Mouse (Mus musculus): ENCODE measurements at regions not wholly inside any gene's neighbourhood (a gene's known extent, or its start where the extent isn't known, plus 50 kb on each side); places are given as distances from the start of the nearest gene placed in this dataset.
A peak's percentile ranks its signal among the peaks of the same experiment; 100 is the strongest.

GRCm38 (mm10) chr15:24840271-24840670 is 573.3 kb downstream of the Basp1 start:
- H3K27me3 ChIP-seq (ENCODE audit: control insufficient read depth, insufficient read depth, low read length): no peaks in the 10 kb centered on the region
- TF ChIP-seq POLR2A (IDR thresholded peaks at IDR 0.05; ENCODE audit: borderline replicate concordance, extremely low read depth, insufficient read depth, insufficient read length): no peak
- DNase-seq (ENCODE audit: low spot score): peak; percentile 13
- H3K4me1 ChIP-seq (ENCODE audit: control insufficient read depth, insufficient read depth, low read length): no peaks in the 10 kb centered on the region
- H3K9me3 ChIP-seq (ENCODE audit: control insufficient read depth, low read length): no peaks in the 10 kb centered on the region
- WGBS: 15% methylated on average over 2 of the region's 2 CpGs
- ATAC-seq (ENCODE audit: low FRiP score, low read depth): no peak
- no peaks in the 10 kb centered on the region for H3K36me3 ChIP-seq (ENCODE audit: control insufficient read depth, insufficient read depth, low read length)
- no peak overlapping the region for H3K4me3 ChIP-seq (replicated peaks; ENCODE audit: low read length)
- no peak overlapping the region for H3K4me2 ChIP-seq (replicated peaks; ENCODE audit: low read depth, low read length, severe bottlenecking)
- no peak overlapping the region for H3K27ac ChIP-seq (replicated peaks; ENCODE audit: low read depth, low read length)
- H3K9ac ChIP-seq (ENCODE audit: low read depth, low read length, severe bottlenecking): no peak overlapping the region

GRCm38 (mm10) chr15:24838390-24838789 is 575.2 kb downstream of the Basp1 start:
- TF ChIP-seq POLR2A (IDR thresholded peaks at IDR 0.05; ENCODE audit: borderline replicate concordance, extremely low read depth, insufficient read depth, insufficient read length): no peak
- Histone ChIP-seq H3K27me3 (ENCODE audit: control insufficient read depth, insufficient read depth, low read length) (no peaks in the 10 kb centered on the region), H3K4me2 (replicated peaks; ENCODE audit: low read depth, low read length, severe bottlenecking) (no peak overlapping the region), H3K4me1 (ENCODE audit: control insufficient read depth, insufficient read depth, low read length) (no peaks in the 10 kb centered on the region), H3K9me3 (ENCODE audit: control insufficient read depth, low read length) (no peaks in the 10 kb centered on the region), H3K4me3 (replicated peaks; ENCODE audit: low read length) (no peak overlapping the region), H3K27ac (replicated peaks; ENCODE audit: low read depth, low read length) (no peak overlapping the region), H3K9ac (ENCODE audit: low read depth, low read length, severe bottlenecking) (no peak overlapping the region), H3K36me3 (ENCODE audit: control insufficient read depth, insufficient read depth, low read length) (no peaks in the 10 kb centered on the region)
- WGBS: 87% methylated on average over 7 of the region's 7 CpGs
- DNase-seq (ENCODE audit: low spot score) (no peak), ATAC-seq (ENCODE audit: low FRiP score, low read depth) (no peak)

GRCm38 (mm10) chr15:24827881-24828280 is 585.7 kb downstream of the Basp1 start:
- ATAC-seq (ENCODE audit: low FRiP score, low read depth) (no peak), DNase-seq (ENCODE audit: low spot score) (no peak)
- H3K9ac ChIP-seq (ENCODE audit: low read depth, low read length, severe bottlenecking): no peak overlapping the region
- WGBS: 48% methylated on average over 1 of the region's 1 CpGs
- no peaks in the 10 kb centered on the region for H3K9me3 ChIP-seq (ENCODE audit: control insufficient read depth, low read length)
- no peaks in the 10 kb centered on the region for H3K27me3 ChIP-seq (ENCODE audit: control insufficient read depth, insufficient read depth, low read length)
- no peaks in the 10 kb centered on the region for H3K4me1 ChIP-seq (ENCODE audit: control insufficient read depth, insufficient read depth, low read length)
- no peak for TF ChIP-seq POLR2A (IDR thresholded peaks at IDR 0.05; ENCODE audit: borderline replicate concordance, extremely low read depth, insufficient read depth, insufficient read length)
- H3K4me3 ChIP-seq (replicated peaks; ENCODE audit: low read length): no peak overlapping the region
- no peak overlapping the region for H3K4me2 ChIP-seq (replicated peaks; ENCODE audit: low read depth, low read length, severe bottlenecking)
- H3K36me3 ChIP-seq (ENCODE audit: control insufficient read depth, insufficient read depth, low read length): no peaks in the 10 kb centered on the region
- no peak overlapping the region for H3K27ac ChIP-seq (replicated peaks; ENCODE audit: low read depth, low read length)

GRCm38 (mm10) chr15:24827259-24827658 is 586.3 kb downstream of the Basp1 start:
- H3K4me2 ChIP-seq (replicated peaks; ENCODE audit: low read depth, low read length, severe bottlenecking): no peak overlapping the region
- no peak overlapping the region for H3K27ac ChIP-seq (replicated peaks; ENCODE audit: low read depth, low read length)
- H3K9ac ChIP-seq (ENCODE audit: low read depth, low read length, severe bottlenecking): no peak overlapping the region
- TF ChIP-seq POLR2A (IDR thresholded peaks at IDR 0.05; ENCODE audit: borderline replicate concordance, extremely low read depth, insufficient read depth, insufficient read length): no peak
- no peak overlapping the region for H3K4me3 ChIP-seq (replicated peaks; ENCODE audit: low read length)
- no peaks in the 10 kb centered on the region for H3K4me1 ChIP-seq (ENCODE audit: control insufficient read depth, insufficient read depth, low read length)
- no peaks in the 10 kb centered on the region for H3K27me3 ChIP-seq (ENCODE audit: control insufficient read depth, insufficient read depth, low read length)
- H3K36me3 ChIP-seq (ENCODE audit: control insufficient read depth, insufficient read depth, low read length): no peaks in the 10 kb centered on the region
- ATAC-seq (ENCODE audit: low FRiP score, low read depth) (no peak), DNase-seq (ENCODE audit: low spot score) (no peak)
- no peaks in the 10 kb centered on the region for H3K9me3 ChIP-seq (ENCODE audit: control insufficient read depth, low read length)

GRCm38 (mm10) chr15:24796836-24797235 is 616.7 kb downstream of the Basp1 start:
- H3K27me3 ChIP-seq (ENCODE audit: control insufficient read depth, insufficient read depth, low read length): no peaks in the 10 kb centered on the region
- H3K9ac ChIP-seq (ENCODE audit: low read depth, low read length, severe bottlenecking): no peak overlapping the region
- no peak for DNase-seq (ENCODE audit: low spot score)
- no peak for ATAC-seq (ENCODE audit: low FRiP score, low read depth)
- no peak overlapping the region for H3K4me3 ChIP-seq (replicated peaks; ENCODE audit: low read length)
- no peak overlapping the region for H3K4me2 ChIP-seq (replicated peaks; ENCODE audit: low read depth, low read length, severe bottlenecking)
- no peaks in the 10 kb centered on the region for H3K9me3 ChIP-seq (ENCODE audit: control insufficient read depth, low read length)
- H3K36me3 ChIP-seq (ENCODE audit: control insufficient read depth, insufficient read depth, low read length): no peaks in the 10 kb centered on the region
- no peak overlapping the region for H3K27ac ChIP-seq (replicated peaks; ENCODE audit: low read depth, low read length)
- TF ChIP-seq POLR2A (IDR thresholded peaks at IDR 0.05; ENCODE audit: borderline replicate concordance, extremely low read depth, insufficient read depth, insufficient read length): no peak
- WGBS: 83% methylated on average over 1 of the region's 1 CpGs
- H3K4me1 ChIP-seq (ENCODE audit: control insufficient read depth, insufficient read depth, low read length): no peaks in the 10 kb centered on the region

- H3K9ac ChIP-seq (ENCODE audit: low read depth, low read length, severe bottlenecking): no peak overlapping the region
- no peak for TF ChIP-seq POLR2A (IDR thresholded peaks at IDR 0.05; ENCODE audit: borderline replicate concordance, extremely low read depth, insufficient read depth, insufficient read length)
These were observed 620.2 kb downstream of the Basp1 start for GRCm38 (mm10) chr15:24793381-24793780.

More at GRCm38 (mm10) chr15:24793381-24793780, 620.2 kb downstream of the Basp1 start:
- H3K4me2 ChIP-seq (replicated peaks; ENCODE audit: low read depth, low read length, severe bottlenecking): no peak overlapping the region
- no peak overlapping the region for H3K4me3 ChIP-seq (replicated peaks; ENCODE audit: low read length)
- no peak overlapping the region for H3K27ac ChIP-seq (replicated peaks; ENCODE audit: low read depth, low read length)
- H3K9me3 ChIP-seq (ENCODE audit: control insufficient read depth, low read length): no peaks in the 10 kb centered on the region
- DNase-seq (ENCODE audit: low spot score) (peak; percentile 38), ATAC-seq (ENCODE audit: low FRiP score, low read depth) (peak; percentile 64)
- WGBS: 51% methylated on average over 4 of the region's 4 CpGs
- H3K36me3 ChIP-seq (ENCODE audit: control insufficient read depth, insufficient read depth, low read length): no peaks in the 10 kb centered on the region
- H3K27me3 ChIP-seq (ENCODE audit: control insufficient read depth, insufficient read depth, low read length): no peaks in the 10 kb centered on the region
- no peaks in the 10 kb centered on the region for H3K4me1 ChIP-seq (ENCODE audit: control insufficient read depth, insufficient read depth, low read length)
